Mouse (Mus musculus) limb, embryonic 14.5 days (tissue): ENCODE measurements around the gene Ncor1. TPM values are rescaled to one million over a fixed set of nuclear protein-coding genes. Genes with fewer than 3 reads are reported as not detected.

Experiments used
- ATAC-seq: fragments of 200-750 bp; cut with Nextera tagmentation; 2 replicates; pipeline ENCODE4 v1.8.0; 2017; ENCODE audit warnings: low read depth, moderate number of reproducible peaks, moderate TSS enrichment; ENCODE audit not compliant: low FRiP score
- DNase-seq: peaks from one replicate; pipeline ENCODE4 v3.0.0-alpha.2; 2015; ENCODE audit warnings: low spot score
- H3K27ac ChIP-seq: fragments of 300-500 bp; sonication (generic); replicated peaks from 2 replicates; pipeline ENCODE4 v1.5.1; 2014; ENCODE audit warnings: low read depth, mild to moderate bottlenecking, low read length, moderate library complexity, mixed read lengths
- H3K27me3 ChIP-seq: fragments of 300-500 bp; sonication (generic); 2 replicates; pipeline ENCODE4 v1.6.1; 2014; ENCODE audit warnings: low read length, mixed read lengths; ENCODE audit not compliant: control insufficient read depth, insufficient read depth
- H3K36me3 ChIP-seq: fragments of 300-500 bp; sonication (generic); 2 replicates; pipeline ENCODE4 v1.6.1; 2014; ENCODE audit warnings: mild to moderate bottlenecking, low read length, moderate library complexity, mixed read lengths; ENCODE audit not compliant: control insufficient read depth, insufficient read depth
- H3K4me1 ChIP-seq: fragments of 300-500 bp; sonication (generic); 2 replicates; pipeline ENCODE4 v1.6.1; 2014; ENCODE audit warnings: antibody characterized with exemption, low read length, mixed read lengths; ENCODE audit not compliant: control insufficient read depth, insufficient read depth
- H3K4me2 ChIP-seq: fragments of 300-500 bp; sonication (generic); replicated peaks from 2 replicates; pipeline ENCODE4 v1.6.1; 2014; ENCODE audit warnings: low read depth, mild to moderate bottlenecking, low read length, moderate library complexity; ENCODE audit not compliant: severe bottlenecking
- H3K4me3 ChIP-seq: fragments of 300-500 bp; sonication (generic); replicated peaks from 2 replicates; pipeline ENCODE4 v1.5.1; 2014; ENCODE audit warnings: low read length
- H3K9ac ChIP-seq: fragments of 300-500 bp; sonication (generic); 2 replicates; pipeline ENCODE4 v1.6.1; 2014; ENCODE audit warnings: mild to moderate bottlenecking, low read depth, low read length, moderate library complexity; ENCODE audit not compliant: severe bottlenecking
- H3K9me3 ChIP-seq: fragments of 300-500 bp; sonication (generic); 2 replicates; pipeline ENCODE4 v1.6.1; 2016; ENCODE audit warnings: low read length; ENCODE audit not compliant: control insufficient read depth
- POLR2A ChIP-seq: fragments of 200-500 bp; IDR thresholded peaks from 2 replicates; pipeline ENCODE4 v1.8.0; 2012; ENCODE audit warnings: inconsistent platforms, mild to moderate bottlenecking, moderate library complexity, borderline replicate concordance; ENCODE audit not compliant: insufficient read depth, insufficient read length; ENCODE audit errors: extremely low read depth
- WGBS: fragments of 180-500 bp; shearing (Covaris S2); extraction: QIAGEN DNeasy Blood & Tissue Kit; methylation state at CpG from one replicate; pipeline ENCODE4 v1.1.7; 2014; 5-methylcytosine and 5-hydroxymethylcytosine counted together
- polyA plus RNA-seq, 2 experiments: library from polyadenylated mRNA; depleted of rRNA in 1 of 2; stranded (reverse) in 1 of 2; unstranded in 1 of 2; fragments of >200 nt; fragmentation: Nextera tagmentation in 1 of 2; extraction: Ambion mirVana in 1 of 2; gene quantifications; 2 replicates each; pipeline versions ENCODE4 v1.2.1 to v1.2.3; 2012 to 2014

The Ncor1 gene
- polyA plus RNA-seq, 2 experiments, result 132 to 171 TPM

- Histone ChIP-seq H3K4me2 (no peak overlapping the region), H3K27me3 (no peaks in the 10 kb centered on the region), H3K9me3 (no peaks in the 10 kb centered on the region), H3K36me3 (peaks cover 94% of the 10 kb centered on the region), H3K27ac (no peak overlapping the region), H3K4me1 (no peaks in the 10 kb centered on the region), H3K4me3 (no peak overlapping the region), H3K9ac (no peak overlapping the region)
- no peak for TF ChIP-seq POLR2A
- no peak for ATAC-seq
- no peak for DNase-seq
- 83% methylated on average over 3 of the region's 3 CpGs for WGBS
Measured at GRCm38 (mm10) chr11:62320097-62320496, 138.2 kb downstream of the Ncor1 start.

GRCm38 (mm10) chr11:62317746-62318145 lies 140.6 kb downstream of the Ncor1 start:
- H3K36me3 ChIP-seq, result peaks cover 96% of the 10 kb centered on the region

GRCm38 (mm10) chr11:62314984-62315383 lies 143.4 kb downstream of the Ncor1 start:
- Histone ChIP-seq H3K4me1 (no peaks in the 10 kb centered on the region), H3K4me3 (no peak overlapping the region), H3K9me3 (no peaks in the 10 kb centered on the region), H3K36me3 (peaks cover 73% of the 10 kb centered on the region), H3K27me3 (no peaks in the 10 kb centered on the region), H3K9ac (no peak overlapping the region), H3K27ac (no peak overlapping the region), H3K4me2 (no peak overlapping the region)
- 94% methylated on average over 5 of the region's 5 CpGs for WGBS
- ATAC-seq, result no peak
- no peak for TF ChIP-seq POLR2A
- no peak for DNase-seq

More at GRCm38 (mm10) chr11:62317746-62318145, 140.6 kb downstream of the Ncor1 start:
- TF ChIP-seq POLR2A, result no peak
- ATAC-seq (no peak), DNase-seq (no peak)
- no peak overlapping the region for H3K27ac ChIP-seq
- no peaks in the 10 kb centered on the region for H3K9me3 ChIP-seq
- no peak overlapping the region for H3K4me2 ChIP-seq
- H3K4me3 ChIP-seq, result no peak overlapping the region
- H3K4me1 ChIP-seq, result no peaks in the 10 kb centered on the region
- H3K27me3 ChIP-seq, result no peaks in the 10 kb centered on the region
- WGBS, result 89% methylated on average over 11 of the region's 11 CpGs
- no peak overlapping the region for H3K9ac ChIP-seq

- no peak for TF ChIP-seq POLR2A
Measured at GRCm38 (mm10) chr11:62309296-62309695, 149.0 kb downstream of the Ncor1 start.

GRCm38 (mm10) chr11:62305866-62306265 lies 152.5 kb downstream of the Ncor1 start:
- Histone ChIP-seq H3K27ac (no peak overlapping the region), H3K9ac (no peak overlapping the region), H3K36me3 (peaks cover 38% of the 10 kb centered on the region), H3K27me3 (no peaks in the 10 kb centered on the region), H3K9me3 (no peaks in the 10 kb centered on the region), H3K4me3 (no peak overlapping the region), H3K4me1 (no peaks in the 10 kb centered on the region), H3K4me2 (no peak overlapping the region)
- ATAC-seq (no peak), DNase-seq (no peak)
- 88% methylated on average over 2 of the region's 2 CpGs for WGBS
- TF ChIP-seq POLR2A, result no peak

More at GRCm38 (mm10) chr11:62309296-62309695, 149.0 kb downstream of the Ncor1 start:
- ATAC-seq (no peak), DNase-seq (no peak)
- no peak overlapping the region for H3K27ac ChIP-seq
- H3K9ac ChIP-seq, result no peak overlapping the region
- peaks cover 55% of the 10 kb centered on the region for H3K36me3 ChIP-seq
- H3K4me3 ChIP-seq, result no peak overlapping the region
- WGBS, result 92% methylated on average over 2 of the region's 2 CpGs
- H3K4me2 ChIP-seq, result no peak overlapping the region
- H3K27me3 ChIP-seq, result no peaks in the 10 kb centered on the region
- H3K4me1 ChIP-seq, result no peaks in the 10 kb centered on the region
- no peaks in the 10 kb centered on the region for H3K9me3 ChIP-seq

GRCm38 (mm10) chr11:62298883-62299282 lies 159.5 kb downstream of the Ncor1 start:
- ATAC-seq, result no peak
- Histone ChIP-seq H3K27ac (no peak overlapping the region), H3K36me3 (peaks cover 31% of the 10 kb centered on the region), H3K4me1 (no peaks in the 10 kb centered on the region), H3K4me2 (no peak overlapping the region), H3K9ac (no peak overlapping the region), H3K4me3 (no peak overlapping the region), H3K9me3 (no peaks in the 10 kb centered on the region), H3K27me3 (no peaks in the 10 kb centered on the region)
- DNase-seq, result no peak
- 85% methylated on average over 6 of the region's 6 CpGs for WGBS
- TF ChIP-seq POLR2A, result no peak
